Mouse (Mus musculus) v-Abl transformed pro-B cells (cell line): ENCODE data around the gene Pgf.

ENCODE experiments used
- in situ Hi-C, 2 experiments: fragments of 400-800 bp; cut with MboI; formaldehyde crosslinking; loops; one replicate each; pipeline ENCODE4 v1.15.1; 2025; ENCODE audit not compliant: unreplicated experiment in 2 of 2

Pgf gene

DNA sequence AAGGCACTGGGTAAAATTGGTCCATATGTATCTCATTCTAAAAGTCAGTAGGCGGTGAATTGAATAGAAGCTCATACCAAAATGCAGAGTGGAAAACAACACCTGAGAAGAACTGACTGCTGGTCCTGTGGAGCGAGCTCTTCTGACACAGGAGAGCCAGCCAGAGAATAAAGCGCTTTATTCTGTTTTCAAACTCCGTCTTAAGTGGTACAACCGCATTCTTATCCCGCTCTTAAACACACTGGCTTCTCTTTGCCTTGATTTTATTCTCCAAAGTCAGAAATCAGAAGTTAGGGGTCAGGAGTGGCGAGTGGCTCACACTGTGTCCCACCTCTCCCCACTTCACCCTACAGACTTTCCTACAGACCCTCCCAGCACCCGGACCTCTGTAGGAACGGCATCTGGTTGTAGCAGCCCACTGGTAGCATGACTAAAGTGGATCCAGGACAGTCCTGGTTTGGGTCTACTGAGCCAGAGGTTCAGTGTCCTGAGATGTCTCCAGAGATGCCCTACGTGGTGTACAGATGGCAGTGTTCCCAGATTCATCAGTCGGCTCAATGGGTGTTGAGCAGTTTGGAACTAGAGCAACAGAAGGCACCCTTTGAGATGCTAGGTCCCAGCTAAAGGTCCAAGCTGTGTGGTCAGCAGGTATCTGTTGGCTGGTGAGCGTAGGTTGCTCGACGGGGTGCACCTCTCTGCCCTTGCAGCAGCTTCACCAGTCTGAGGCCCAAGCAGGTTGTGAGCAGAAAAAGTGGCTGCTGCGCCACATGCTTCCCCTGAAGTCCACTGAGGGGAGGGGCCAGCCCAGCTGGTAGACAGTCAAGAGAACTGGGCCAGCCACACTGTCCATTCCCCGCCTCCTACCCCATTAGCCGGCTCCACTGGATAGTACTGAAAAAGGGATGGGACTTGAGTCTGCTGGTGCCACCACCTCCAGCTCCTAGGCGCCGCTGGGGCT is 41.8 kb downstream of the Pgf start:
- in situ Hi-C loops, result loop anchor here in 1 of 2 experiments (25.0 kb wide), 1 partner anchor 352 kb away; no protein-coding TSS in a partner anchor

DNA sequence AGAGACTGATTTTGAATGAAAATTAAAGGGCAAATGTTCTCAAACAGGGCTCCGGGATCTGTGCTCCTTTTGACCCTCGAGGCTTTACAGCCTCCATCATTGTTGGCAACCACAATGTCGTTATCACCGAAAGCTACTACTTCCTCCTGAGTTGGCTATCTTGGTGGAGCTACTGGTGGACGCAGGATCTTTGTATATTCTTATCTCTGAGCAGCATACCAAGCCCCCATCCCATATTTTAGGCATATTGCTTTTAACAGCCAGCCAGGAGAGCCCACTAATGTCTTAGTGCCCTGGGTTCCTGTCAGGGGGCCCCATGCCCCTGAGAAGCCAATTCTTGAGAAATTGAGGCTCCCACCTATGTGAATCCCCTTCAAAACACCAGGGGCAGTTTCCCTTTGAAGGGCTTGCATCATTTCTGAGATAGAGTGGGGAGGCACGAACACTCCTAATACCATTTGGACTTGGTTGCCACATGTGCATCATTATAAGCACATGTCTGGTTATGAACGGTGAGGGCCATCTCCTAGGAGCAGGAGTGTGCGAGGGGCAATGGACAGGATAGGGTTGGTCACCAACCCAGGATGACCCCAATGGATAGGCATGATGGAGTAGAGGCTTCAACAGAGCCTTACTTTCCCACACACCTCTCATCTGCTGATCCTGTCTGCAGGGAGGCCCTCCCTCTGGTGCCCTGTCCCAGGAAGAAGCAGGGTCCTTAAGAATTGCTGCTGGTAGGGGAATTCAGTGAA is 43.4 kb downstream of the Pgf start:
- in situ Hi-C loops, result loop anchor here (5.0 to 25.0 kb wide), 2 partner anchors 42 to 353 kb away; no protein-coding TSS in a partner anchor

DNA sequence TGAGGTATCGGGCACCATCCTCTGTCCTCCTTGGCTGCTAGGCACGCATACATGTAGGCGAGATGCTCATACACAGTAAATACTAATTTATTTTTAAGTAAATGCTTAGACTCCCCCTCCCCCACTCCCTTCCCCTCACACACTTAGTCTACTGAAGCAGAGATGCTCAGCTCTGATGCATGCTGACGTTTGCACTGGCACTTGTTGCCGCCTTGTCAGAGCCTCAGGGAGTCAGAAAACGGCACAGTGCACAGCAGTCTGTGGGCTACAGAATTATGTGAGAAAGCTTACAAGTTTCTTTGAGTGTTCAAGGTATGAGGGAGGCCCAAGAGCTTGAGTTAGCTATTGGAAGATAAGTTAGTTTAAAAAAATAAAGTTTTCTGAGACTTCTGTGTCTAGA is 46.2 kb downstream of the Pgf start:
- in situ Hi-C loops, result loop anchor here (5.0 to 25.0 kb wide), 2 partner anchors 39 to 356 kb away; no protein-coding TSS in a partner anchor

DNA sequence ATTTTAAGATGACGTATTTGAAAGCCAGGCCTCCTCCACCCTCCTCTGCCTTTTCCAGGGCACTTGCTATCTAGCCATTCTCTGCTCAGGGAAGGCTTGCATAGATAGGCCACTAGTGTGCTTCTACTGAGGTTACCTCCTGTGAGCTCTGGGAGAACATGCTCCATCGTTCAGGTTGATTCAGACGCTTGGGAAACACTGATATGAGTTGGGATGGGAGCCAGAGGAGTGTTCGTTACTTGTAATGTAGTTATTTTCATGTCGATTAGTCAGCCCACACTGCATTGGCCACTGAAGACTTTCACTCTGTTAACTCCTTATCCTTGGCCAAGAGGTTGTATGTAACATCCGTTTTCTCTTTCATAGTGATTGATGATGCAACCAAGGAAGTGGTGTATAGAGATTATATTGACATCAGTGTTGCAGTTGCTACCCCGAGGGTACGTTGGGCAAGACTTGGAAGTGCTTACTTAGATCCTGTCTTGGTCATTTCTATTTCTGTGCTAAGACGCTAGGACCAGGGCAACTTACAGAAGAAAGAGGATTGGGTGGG is 48.1 kb downstream of the Pgf start:
- in situ Hi-C loops, result loop anchor here in 1 of 2 experiments (25.0 kb wide), 1 partner anchor 358 kb away; no protein-coding TSS in a partner anchor

DNA sequence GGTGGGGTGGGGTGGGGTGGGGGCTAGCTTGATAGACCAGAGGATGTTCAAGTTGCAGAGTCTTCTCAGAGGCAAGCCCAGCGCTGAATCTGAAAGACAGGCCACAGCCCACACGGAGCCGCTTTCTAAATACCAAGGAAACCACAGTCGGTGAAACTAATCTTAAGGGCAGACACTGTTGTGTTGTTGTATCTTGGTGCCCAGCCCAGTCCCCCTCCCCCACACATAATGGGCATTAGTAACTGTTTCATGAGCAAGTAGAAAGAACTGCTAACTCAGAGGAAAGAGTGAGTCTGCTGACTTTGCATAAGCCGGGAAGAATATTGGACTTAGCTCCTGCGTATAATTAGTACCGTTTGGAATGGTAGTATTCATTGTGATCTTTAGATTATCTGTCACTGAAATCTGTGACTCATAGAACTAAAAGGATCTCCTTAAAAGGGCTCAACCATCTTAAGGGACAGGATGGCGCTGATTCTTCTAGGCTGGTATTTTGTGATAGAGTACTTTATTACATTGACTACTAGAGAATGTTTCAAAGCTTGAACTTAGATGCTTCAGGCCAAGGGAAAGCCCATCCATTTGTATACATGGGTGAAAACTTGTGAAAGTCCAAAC is 50.5 kb downstream of the Pgf start:
- in situ Hi-C loops, result loop anchor here in 1 of 2 experiments (25.0 kb wide), 1 partner anchor 360 kb away; no protein-coding TSS in a partner anchor

DNA sequence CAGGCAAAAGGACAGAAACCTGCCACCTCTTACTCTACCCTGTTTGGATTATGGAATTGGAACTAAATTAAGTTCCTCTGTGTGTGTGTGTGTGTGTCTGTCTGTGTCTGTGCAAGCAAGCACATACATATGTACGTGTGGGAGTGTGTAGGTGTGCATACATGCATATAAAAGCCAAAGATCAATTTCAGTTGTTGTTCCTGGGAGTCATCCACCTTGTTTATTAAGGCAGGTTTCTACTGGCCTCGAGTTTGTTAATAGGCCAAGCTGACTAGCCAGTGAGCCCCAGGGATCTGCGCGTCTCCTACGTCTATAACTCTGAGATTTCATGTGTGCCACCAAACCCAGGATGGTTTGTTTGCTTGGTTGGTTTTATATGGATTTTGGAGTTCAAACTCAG is 52.8 kb downstream of the Pgf start:
- in situ Hi-C loops, result loop anchor here (25.0 kb wide), 1 partner anchor 363 kb away; no protein-coding TSS in a partner anchor

DNA sequence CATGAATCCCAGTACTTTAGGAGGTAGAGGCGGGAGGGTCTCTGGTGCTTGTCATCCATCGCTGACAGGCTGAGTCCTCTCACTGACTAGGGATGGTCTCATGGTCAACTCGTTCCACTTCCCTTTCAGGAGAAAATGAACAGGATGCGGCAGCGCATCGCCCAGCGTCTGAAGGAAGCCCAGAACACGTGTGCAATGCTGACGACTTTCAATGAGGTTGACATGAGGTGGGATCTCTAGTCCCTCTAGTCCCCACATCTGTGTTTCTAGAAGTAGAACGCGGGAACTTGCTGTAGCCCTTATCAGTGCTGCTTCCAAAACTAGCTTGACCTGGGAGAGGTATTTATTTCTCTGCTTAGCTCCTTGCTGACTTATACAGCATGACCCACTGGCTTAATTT is 53.9 kb downstream of the Pgf start:
- in situ Hi-C loops, result loop anchor here in 1 of 2 experiments (25.0 kb wide), 1 partner anchor 364 kb away; no protein-coding TSS in a partner anchor

DNA sequence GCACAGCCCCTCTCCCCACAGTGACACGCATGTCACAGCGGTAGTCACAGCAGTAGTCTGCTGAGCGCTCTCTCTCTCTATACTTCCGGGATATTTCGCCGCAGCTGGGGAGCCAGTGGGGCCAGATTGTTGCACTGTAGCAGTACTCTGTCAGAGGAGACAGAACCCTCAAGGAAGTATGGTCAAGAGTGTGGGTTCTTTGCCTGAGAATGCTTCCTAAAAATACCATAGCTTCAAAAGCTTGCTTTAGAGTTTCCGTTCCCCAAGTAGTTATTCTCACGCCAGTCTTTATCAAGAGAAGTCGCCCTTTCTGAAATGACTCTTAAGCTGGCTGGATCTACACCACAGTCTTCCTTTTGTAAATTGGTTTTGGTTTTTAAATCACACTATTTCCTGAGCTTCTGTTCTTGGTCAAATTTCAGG is 54.5 kb downstream of the Pgf start:
- in situ Hi-C loops, result loop anchor here in 1 of 2 experiments (25.0 kb wide), 1 partner anchor 364 kb away; no protein-coding TSS in a partner anchor

DNA sequence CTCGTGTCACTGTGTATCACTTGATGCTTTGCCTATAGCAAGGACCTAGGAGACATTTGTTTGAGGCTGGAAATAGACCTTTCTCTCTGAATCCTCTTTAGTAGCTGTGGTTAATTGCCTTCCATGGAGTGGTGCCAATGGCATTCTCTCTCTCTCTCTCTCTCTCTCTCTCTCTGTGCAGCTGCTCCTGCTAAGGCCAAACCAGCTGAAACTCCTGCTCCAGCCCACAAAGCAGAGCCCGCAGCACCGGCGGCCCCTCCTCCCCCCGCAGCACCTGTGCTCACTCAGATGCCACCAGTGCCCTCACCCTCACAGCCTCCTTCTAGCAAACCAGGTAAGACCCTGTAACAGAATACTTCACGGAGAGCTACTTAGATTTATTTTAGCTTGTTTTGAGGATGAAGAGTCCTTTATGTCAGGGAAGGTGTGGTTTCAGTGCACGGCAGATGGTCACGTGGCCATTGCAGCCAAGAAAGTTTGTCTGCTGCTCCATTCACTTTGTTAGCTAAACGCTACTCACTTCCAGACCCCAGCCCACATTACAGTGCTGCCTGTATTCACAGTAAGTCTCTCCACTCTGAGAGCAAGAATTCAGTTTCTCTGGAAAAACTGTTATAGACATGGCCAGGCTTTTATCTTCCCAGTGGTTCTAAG is 55.7 kb downstream of the Pgf start:
- in situ Hi-C loops, result loop anchor here in 1 of 2 experiments (25.0 kb wide), 1 partner anchor 365 kb away; no protein-coding TSS in a partner anchor
